In genomic region chr6:90808134-90808533, GRCm38 (mm10) we compare ENCODE assay signal across 11 mouse cellular contexts.
A peak's percentile ranks its signal among the peaks of the same experiment; 100 is the strongest.
DNase-seq lines count a peak whose midpoint lies in the region; ATAC-seq and TF ChIP-seq lines count a peak whose summit lies in the region.
"Had no signal": no experiment of that assay in that cellular context is flagged by ENCODE, and none has a peak within 500 bp of the region (broad histone marks: within the 10 kb centered on the region; RNA-seq: fewer than 3 reads in every experiment).

No protein-coding gene starts in this region.

- TF ChIP-seq CTCF in stomach, postnatal 0 days (IDR thresholded peaks at IDR 0.05; ENCODE audit: low read depth), result no peak

- peaks cover 12% of the 10 kb centered on the region for H3K27me3 ChIP-seq in heart, embryonic 12.5 days (replicated peaks)
- H3K27me3 ChIP-seq in neural tube, embryonic 12.5 days (replicated peaks), result 0 out of 2 replicates have a peak, but pooled peaks cover 3% of the 10 kb centered on the region
- no peaks in the 10 kb centered on the region for H3K27me3 ChIP-seq in hindbrain, embryonic 14.5 days (ENCODE audit: control insufficient read depth, insufficient read depth, low read length)
- H3K27me3 ChIP-seq in stomach, postnatal 0 days (ENCODE audit: control insufficient read depth, insufficient read depth, low read length), result no peaks in the 10 kb centered on the region; the same call in 1 of the 2 replicates

- no peaks in the 10 kb centered on the region for H3K36me3 ChIP-seq in heart, embryonic 12.5 days
- H3K36me3 ChIP-seq in neural tube, embryonic 12.5 days, result no peaks in the 10 kb centered on the region
- no peaks in the 10 kb centered on the region for H3K36me3 ChIP-seq in hindbrain, embryonic 14.5 days (replicated peaks; ENCODE audit: control insufficient read depth, insufficient read depth)
- no peaks in the 10 kb centered on the region for H3K36me3 ChIP-seq in stomach, postnatal 0 days (ENCODE audit: control insufficient read depth, insufficient read depth, low read length)
- H3K36me3 ChIP-seq: limb, embryonic 12.5 days had no signal

- no peak for ATAC-seq in heart, embryonic 12.5 days (ENCODE audit: insufficient number of reproducible peaks, low FRiP score)
- ATAC-seq in neural tube, embryonic 12.5 days (ENCODE audit: low FRiP score, low read depth), result no peak
- no peak for ATAC-seq in hindbrain, embryonic 14.5 days (ENCODE audit: low FRiP score)
- ATAC-seq in stomach, postnatal 0 days (ENCODE audit: low FRiP score, low TSS enrichment), result no peak

- H3K9ac ChIP-seq in heart, embryonic 12.5 days, result no peak overlapping the region
- H3K9ac ChIP-seq in neural tube, embryonic 12.5 days, result no peak overlapping the region
- H3K9ac ChIP-seq in hindbrain, embryonic 14.5 days, result no peak overlapping the region
- peak overlapping the region; percentile 18; the same call in 1 of the 2 replicates for H3K9ac ChIP-seq in stomach, postnatal 0 days (ENCODE audit: low read length)
- H3K9ac ChIP-seq: limb, embryonic 12.5 days had no signal

- no peaks in the 10 kb centered on the region for H3K9me3 ChIP-seq in heart, embryonic 12.5 days (replicated peaks)
- no peaks in the 10 kb centered on the region for H3K9me3 ChIP-seq in neural tube, embryonic 12.5 days
- H3K9me3 ChIP-seq in hindbrain, embryonic 14.5 days (ENCODE audit: control insufficient read depth, low read length), result no peaks in the 10 kb centered on the region
- H3K9me3 ChIP-seq in stomach, postnatal 0 days (ENCODE audit: control insufficient read depth, low read length), result no peaks in the 10 kb centered on the region
- H3K9me3 ChIP-seq: limb, embryonic 12.5 days had no signal

- H3K27ac ChIP-seq in heart, embryonic 12.5 days (ENCODE audit: poor library complexity, severe bottlenecking), result peak overlapping the region; percentile 87
- H3K27ac ChIP-seq in neural tube, embryonic 12.5 days, result no peak overlapping the region
- no peak overlapping the region for H3K27ac ChIP-seq in hindbrain, embryonic 14.5 days
- no peak overlapping the region for H3K27ac ChIP-seq in stomach, postnatal 0 days (replicated peaks)
- H3K27ac ChIP-seq: limb, embryonic 12.5 days had no signal

- H3K4me2 ChIP-seq in heart, embryonic 12.5 days, result peak overlapping the region; percentile 25
- H3K4me2 ChIP-seq in neural tube, embryonic 12.5 days (replicated peaks), result peak overlapping the region; percentile 24; the same call in 1 of the 2 replicates
- peak overlapping the region; percentile 71 for H3K4me2 ChIP-seq in hindbrain, embryonic 14.5 days (replicated peaks)
- H3K4me2 ChIP-seq in stomach, postnatal 0 days (replicated peaks; ENCODE audit: low read depth), result no peak overlapping the region
- H3K4me2 ChIP-seq: limb, embryonic 12.5 days had no signal

- TF ChIP-seq EP300 in stomach, postnatal 0 days (optimal IDR thresholded peaks at IDR 0.05), result no peak

- WGBS in heart, embryonic 12.5 days, result 65% methylated on average over 3 of the region's 3 CpGs
- 72% methylated on average over 3 of the region's 3 CpGs for WGBS in neural tube, embryonic 12.5 days
- 64% methylated on average over 3 of the region's 3 CpGs for WGBS in hindbrain, embryonic 14.5 days
- WGBS in stomach, postnatal 0 days, result 63% methylated on average over 3 of the region's 3 CpGs

- DNase-seq in heart, adult 18-20 months, result no peak
- DNase-seq in neural tube, embryonic 10.5 days (ENCODE audit: extremely low spot score, low spot score), result no peak
- no peak for DNase-seq in hindbrain, embryonic 14.5 days (ENCODE audit: low spot score)
- DNase-seq in stomach, postnatal 0 days (ENCODE audit: low spot score), result no peak
- no peak for DNase-seq in retina, postnatal 1 day
- no peak for DNase-seq in right cerebral cortex, postnatal 14 days
- DNase-seq: adrenal gland, adult 8-10 months; heart, postnatal 36 days had no signal

- H3K4me1 ChIP-seq in heart, embryonic 12.5 days (replicated peaks), result peaks cover 78% of the 10 kb centered on the region
- H3K4me1 ChIP-seq in neural tube, embryonic 12.5 days, result peaks cover 30% of the 10 kb centered on the region
- peaks cover 42% of the 10 kb centered on the region for H3K4me1 ChIP-seq in hindbrain, embryonic 14.5 days (replicated peaks; ENCODE audit: control insufficient read depth, insufficient read depth, low read length)
- H3K4me1 ChIP-seq in stomach, postnatal 0 days (replicated peaks; ENCODE audit: control insufficient read depth, insufficient read depth), result peaks cover 2% of the 10 kb centered on the region; the same call in 1 of the 2 replicates

- H3K4me3 ChIP-seq in heart, embryonic 12.5 days, result no peak overlapping the region
- H3K4me3 ChIP-seq in neural tube, embryonic 12.5 days, result no peak overlapping the region
- no peak overlapping the region for H3K4me3 ChIP-seq in hindbrain, embryonic 14.5 days (replicated peaks; ENCODE audit: low read length)
- no peak overlapping the region for H3K4me3 ChIP-seq in stomach, postnatal 0 days (ENCODE audit: low read depth, low read length)
- H3K4me3 ChIP-seq: limb, embryonic 12.5 days had no signal
